Mouse (Mus musculus) erythroblast, adult 5-6 weeks (primary cell): ENCODE results near the gene Rgs11. TPM values are rescaled to one million over a fixed set of nuclear protein-coding genes. Genes with fewer than 3 reads are reported as not detected.
A peak's percentile ranks its signal among the peaks of the same experiment; 100 is the strongest.

Source experiments
- ATAC-seq: replicated peaks from 2 replicates; pipeline ENCODE4 v1.8.0; 2016; ENCODE audit warnings: moderate number of reproducible peaks, mild to moderate bottlenecking, moderate TSS enrichment, inconsistent platforms; ENCODE audit not compliant: poor library complexity, low FRiP score, severe bottlenecking
- total RNA-seq, 2 experiments: library from RNA; stranded (forward) in 1 of 2; stranded (reverse) in 1 of 2; fragments of 150-400 nt in 1 of 2; fragments of 200-764, 138-1000 nt in 1 of 2; gene quantifications; 2 replicates each; pipeline versions ENCODE4 v1.2.3 to v1.2.4; 2015 to 2017; ENCODE audit warnings: low replicate concordance in 2 of 2

Rgs11 gene
- total RNA-seq, 2 experiments from 2014 or later, result not detected

DNA sequence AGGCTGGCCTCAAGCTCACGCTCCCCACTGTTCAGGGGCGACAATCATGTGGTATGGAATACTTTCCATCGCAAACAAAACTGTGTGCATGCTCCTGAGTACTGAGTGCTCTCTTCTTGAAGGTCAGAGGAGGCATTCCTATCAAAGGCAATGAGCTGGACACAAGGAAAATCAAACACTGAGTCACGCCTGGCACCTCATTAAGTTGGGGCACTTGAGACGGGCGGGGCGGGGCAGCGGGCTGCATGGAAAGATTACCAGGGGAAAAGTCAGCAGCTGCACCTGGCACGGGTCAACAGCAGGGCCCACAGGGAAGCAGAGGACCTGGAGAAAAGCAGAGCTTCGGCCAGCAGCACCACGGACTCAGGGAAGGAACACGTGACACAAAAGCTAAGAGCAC lies 22.4 kb downstream of the Rgs11 start:
- no peak for ATAC-seq

DNA sequence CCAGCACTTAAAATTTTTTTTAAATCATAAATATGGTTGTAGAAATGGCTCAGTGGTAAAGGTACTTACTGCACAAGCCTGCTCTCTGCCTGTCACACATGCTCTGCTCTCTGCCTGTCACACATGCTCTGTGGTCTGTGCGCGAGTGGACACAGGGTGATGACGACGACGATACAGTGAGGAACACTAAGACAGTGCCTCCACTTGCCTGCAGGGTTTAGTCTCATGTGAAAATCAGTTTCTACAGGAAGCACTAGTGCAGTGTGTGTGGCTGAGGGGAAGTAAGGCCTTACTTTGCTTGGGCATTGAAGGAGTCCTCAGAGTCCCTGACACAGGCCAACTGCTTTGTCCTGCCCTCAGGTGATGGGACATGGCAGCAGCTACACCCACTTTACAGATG lies 27.0 kb downstream of the Rgs11 start:
- ATAC-seq, result no peak

DNA sequence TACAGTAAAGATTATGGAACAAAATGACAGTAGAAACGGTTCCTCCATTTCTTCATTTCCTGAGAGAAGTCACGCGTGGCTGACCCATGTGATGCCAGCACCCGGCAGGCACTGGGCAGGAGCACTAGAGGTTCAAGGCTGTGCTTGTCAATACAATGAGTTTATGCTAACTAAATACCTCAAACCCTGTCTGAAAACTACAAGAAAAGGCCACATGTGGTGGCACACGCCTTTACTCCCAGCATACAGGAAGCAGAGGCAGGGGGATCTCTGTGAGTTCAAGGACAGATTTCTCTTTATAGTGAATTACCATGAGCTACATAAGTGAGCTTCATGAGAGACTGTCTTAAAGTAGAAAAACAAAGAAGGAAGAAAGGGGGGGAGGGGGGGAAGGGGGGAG lies 28.4 kb downstream of the Rgs11 start:
- ATAC-seq, result no peak

DNA sequence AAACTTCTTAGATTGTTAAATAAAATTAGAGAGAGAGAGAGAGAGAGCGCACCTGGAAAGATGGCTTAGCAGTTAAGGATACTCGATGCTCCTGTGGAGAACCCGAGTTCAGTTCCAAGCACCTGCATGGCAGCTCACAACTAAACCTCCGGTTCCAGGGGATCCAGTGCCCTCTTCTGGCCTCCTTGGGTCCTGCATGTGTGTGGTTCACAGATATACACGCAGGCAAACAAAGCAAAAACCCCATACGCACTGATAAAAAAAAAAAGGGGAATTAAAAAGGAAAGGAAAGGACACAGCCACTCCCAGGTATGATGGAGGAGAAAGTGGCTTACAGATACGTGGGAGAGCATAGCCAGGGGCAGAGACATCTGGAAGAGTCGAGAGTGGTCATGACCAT lies 30.1 kb downstream of the Rgs11 start:
- 0 out of 2 replicates have a peak, but pooled peaks have one; percentile 58 for ATAC-seq

DNA sequence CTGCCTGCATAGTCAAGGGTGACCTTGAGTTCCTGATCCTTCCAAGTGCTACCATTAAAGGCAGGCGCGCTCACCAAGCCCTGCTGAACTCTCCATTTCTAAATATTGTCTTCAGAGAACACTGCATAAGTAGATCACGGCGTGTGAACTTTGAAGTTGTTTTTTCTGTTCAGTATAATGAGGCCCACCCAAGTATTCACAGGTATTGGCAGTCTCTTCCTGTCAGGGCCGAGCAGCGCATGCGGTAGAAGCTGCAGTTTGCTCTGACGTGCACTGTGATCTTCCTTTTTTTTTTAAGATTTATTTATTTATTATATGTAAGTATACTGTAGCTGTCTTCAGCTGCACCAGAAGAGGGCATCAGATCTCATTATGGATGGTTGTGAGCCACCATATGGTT lies 31.6 kb downstream of the Rgs11 start:
- no peak for ATAC-seq

DNA sequence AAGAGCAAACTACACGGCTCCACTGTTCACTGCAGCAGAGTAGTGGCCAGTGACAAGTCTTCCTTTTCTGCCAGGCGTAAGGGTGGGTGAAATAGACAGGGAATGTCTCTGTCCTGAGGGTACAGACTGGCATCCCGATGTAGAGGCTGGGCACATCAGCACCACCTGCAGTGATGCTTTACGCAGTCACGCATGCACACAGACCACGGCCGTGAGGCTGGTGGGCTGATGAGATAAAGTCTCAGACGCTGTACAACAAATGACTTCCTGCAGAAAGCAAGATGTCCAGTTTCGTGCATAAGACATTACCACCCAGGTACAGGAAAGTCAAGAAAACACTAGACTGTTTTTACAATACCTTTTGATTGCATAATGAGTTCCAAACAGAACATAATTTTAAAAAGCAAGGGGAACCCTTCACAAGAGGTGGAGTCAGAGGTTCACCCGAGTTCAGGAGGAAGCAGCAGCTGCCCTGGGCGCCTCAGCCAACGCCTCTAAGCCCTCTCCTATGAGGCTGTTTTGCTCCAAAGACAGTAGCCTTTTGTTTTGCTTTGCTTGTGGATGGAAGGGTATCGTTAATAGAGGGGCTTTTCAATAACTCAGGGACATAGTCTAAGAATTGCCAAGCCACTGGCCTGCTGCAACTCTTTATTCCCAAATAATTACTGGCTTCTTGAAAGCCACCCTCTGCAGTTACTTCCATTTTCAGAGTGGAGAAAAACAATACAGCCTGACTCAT lies 32.5 kb downstream of the Rgs11 start:
- no peak for ATAC-seq

DNA sequence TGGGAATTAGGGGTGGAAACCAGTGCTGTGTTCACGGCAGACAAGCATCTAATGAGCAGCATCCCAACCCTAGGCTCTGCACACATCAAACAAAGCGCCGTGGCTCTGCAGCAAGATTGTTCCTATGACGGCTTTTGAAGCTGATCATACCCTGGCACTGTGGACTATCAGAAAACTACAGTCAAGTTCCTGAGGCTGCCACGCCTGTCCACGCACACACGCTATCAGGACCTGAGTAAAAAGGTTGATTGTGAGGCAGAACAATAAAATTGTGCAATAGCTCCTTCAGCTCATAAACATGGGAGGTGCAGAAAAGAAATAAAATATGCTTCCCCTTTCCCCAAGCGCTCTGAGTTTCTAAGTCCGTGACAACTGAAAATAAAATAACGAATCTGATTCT lies 34.9 kb downstream of the Rgs11 start:
- no peak for ATAC-seq

DNA sequence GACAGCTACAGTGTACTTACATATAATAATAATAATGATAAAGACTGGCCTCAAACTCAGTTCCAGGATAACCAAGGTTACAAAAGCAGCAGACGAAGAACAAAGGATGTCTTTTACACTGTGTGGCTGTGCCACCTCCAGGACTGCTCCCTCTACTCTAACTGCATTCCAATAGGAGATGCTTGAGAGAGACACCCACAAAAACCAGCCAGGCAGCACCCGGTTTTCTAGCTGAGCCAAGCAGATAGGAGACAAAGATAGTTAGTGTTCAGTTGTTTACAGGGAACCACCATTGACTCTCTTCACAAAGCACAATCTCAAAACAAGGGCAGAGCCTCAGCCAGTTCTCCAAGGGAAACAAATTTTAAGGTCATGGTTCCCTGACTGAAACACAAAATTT lies 36.8 kb downstream of the Rgs11 start:
- no peak for ATAC-seq

DNA sequence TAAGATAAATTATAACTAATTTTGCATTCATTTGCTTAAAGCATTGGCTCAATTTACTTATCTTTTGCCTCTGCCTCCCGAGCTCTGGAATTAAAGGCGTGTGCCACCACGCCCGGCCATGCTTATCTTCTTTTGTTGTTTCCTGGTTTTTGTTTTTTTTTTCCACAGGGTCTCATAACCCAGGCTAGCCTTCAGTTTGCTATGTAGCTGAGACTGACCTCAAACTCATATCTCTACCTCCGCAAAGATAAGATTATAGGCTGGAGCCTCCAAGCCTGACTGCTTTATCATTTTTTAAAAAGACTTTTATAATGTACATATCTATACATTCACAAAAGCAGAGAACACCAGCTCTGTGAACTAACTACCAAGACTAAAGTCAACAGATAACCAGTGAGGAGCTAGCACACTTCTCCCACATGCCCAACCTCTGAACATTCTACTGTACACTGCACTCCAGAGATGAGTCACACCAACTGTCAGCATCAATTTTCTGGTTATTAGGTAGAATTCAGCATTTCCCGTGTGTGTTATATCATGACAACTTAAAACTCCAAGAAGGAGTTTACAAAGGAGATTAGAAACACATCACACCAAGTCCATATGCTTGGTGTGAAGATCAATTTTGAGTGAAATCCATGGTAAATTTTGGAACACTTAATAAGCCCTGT lies 37.5 kb downstream of the Rgs11 start:
- ATAC-seq, result no peak

DNA sequence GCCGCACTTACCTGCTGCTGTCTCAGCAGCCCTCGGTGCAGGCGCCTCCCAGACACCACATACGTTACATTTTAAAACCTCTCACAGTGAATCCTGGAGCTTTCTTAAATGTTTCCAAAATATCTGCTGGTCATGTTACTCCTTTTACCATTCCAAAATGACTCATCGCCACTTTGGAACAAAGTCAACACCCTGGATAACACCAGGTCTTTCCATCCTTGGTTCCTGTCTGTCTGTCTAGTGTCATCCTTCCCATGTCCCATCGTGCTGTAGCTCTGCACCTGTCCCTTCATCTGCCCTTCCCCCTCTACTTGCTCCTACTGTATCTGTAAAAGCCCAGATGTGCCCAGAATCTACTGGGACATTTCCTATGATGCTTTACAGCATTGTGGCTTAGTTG lies 38.2 kb downstream of the Rgs11 start:
- no peak for ATAC-seq

DNA sequence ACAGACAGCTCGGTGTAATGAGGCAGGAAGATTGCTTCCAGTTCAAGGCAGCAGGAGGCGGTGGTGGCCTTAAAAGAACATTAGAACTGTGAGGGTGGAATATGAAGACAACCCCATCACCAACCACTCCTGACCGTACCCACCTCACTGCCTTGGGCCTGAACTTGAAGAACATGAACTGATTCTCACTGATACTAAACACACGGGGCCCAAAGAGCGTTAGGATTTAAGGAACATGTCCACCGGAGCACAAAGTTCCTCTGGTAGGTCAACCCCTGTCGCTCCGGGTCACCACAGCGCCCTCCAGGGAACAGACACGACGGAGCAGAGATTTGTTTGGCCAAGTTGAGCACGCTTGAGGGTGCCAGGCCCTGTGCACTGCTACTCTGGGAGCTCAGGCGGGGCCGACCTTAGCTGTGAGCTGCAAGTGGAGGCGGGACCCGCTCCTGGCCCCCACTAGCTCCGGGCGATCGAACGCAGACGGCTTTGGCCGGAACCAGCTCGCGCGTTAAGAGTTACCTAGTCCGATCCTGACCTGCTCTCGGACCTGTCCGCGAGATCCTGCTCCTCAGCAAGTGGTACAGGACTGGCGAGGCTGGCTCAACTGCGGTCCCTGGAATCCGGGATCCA lies 40.8 kb downstream of the Rgs11 start:
- peak; percentile 61 for ATAC-seq

DNA sequence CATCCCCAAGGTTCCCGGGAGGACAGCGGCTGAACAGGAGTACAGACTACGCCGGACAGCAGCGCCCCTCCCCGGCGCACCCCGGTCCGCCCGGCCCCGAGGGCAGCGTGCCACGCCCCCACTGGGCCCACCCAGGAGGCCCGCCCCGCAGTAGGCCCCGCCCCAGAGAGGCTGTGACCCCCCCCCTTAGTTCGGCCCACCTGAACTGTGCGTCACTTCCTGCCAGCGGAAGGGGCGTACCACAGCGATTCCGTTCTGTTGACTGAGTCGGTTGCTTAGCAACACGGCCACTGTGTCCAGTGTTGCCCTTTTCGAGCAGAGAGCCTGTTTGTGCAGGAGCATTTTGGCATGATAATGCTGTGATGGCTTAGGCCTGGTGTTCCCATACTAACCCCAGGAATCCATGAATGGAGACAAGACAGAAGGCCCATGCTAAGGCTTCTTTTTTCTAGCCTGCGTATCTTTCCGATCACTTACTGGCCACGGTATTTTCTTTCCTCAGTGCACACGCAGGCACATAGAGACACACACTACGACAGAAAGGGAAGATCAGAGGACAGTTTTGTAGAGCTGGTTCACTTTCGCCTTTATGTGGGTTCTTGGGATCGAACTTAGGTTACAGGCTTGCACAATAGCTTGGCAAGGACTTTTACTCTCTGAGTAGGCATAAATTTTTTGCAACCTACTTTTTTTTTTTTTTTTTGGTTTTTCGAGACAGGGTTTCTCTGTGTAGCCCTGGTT lies 41.5 kb downstream of the Rgs11 start, which contains the start of gene Fam234a:
Gene Fam234a (minus strand): TSS at position 142 of the 741 bp plus-strand sequence.
- ATAC-seq, result peak; percentile 91

DNA sequence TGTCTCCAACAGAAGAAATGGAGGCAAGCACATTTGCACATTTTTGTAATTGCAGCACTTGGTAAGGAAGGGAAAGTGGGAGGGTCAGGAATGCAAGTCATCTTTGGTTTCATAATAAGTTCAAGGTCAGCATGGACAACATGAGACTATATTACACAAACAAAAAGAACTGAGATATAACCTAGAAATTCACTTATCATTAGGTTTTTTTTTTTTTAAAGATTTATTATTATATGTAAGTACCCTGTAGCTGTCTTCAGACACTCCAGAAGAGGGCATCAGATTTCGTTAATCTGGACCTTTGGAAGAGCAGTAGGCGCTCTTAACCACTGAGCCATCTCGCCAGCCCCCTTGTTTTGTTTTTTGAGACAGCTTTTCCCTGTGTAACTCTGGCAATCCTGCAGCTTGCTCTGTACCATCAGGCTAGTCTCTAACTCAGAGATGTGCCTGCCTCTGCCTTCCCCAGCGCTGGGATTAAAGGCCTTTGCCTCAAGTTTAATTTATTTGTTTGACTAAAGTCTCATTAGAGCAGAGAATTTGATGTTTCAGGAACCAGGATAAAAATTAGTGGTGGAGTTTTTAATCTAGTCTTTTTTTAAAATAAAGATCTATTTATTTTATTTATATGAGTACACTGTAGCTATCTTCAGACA lies 49.3 kb downstream of the Rgs11 start:
- no peak for ATAC-seq

DNA sequence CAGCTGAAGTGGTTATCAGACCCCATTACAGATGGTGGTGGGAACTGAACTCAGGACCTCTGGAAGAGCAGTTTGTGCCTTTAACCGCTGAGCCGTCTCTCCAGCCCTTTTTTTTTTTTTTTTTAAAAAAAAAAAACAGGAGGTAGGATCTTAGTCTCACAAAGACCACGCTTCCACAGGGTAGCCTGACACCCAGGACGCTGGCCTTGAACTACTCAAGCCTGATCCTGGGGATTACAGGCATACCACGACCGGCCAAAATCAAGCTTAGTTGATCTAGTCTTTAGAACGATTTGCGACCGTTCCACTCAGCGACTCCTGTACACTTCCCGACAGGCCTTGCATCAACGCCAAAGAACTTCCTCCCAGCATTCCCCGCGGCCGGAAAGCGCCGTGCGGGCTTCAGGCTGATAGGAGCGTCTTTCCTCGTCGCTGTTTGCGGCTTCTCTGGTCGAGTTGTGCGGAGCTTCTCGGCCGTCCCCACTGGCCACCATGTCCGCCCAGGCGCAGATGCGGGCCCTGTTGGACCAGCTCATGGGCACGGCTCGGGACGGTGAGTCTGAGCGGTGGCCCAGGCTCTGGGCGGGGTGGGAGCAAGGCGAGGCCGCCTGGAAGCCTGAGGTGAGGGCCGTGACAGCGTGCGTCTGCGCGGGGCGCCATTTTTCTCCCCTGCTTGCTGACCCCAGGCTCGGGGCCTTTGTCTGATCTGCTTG lies 49.9 kb downstream of the Rgs11 start, which contains the start of gene Luc7l:
Gene Luc7l (plus strand): TSS at position 358 of the 713 bp plus-strand sequence.
- peak; percentile 98 for ATAC-seq

DNA sequence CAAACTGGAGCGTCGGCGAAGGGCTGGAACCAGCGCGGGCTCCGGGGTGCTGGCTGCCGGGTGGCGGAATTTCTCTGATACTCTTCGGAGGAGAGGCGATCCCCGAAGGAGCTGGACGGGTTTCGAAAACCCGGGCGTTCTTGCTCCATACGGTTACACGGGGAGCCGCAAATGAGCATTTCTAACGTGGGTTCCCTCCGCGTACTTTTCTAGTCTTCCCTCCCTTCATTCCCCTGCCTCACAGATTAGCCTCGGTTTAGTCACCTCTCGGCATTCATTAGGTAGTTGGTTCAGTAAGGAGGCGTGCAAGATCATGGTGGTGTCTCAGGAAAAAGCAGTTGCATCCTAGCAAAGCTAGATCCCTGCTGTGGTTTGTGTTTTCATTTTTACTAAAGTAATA lies 50.6 kb downstream of the Rgs11 start:
- ATAC-seq, result peak; percentile 39; the same call in 1 of the 2 replicates

DNA sequence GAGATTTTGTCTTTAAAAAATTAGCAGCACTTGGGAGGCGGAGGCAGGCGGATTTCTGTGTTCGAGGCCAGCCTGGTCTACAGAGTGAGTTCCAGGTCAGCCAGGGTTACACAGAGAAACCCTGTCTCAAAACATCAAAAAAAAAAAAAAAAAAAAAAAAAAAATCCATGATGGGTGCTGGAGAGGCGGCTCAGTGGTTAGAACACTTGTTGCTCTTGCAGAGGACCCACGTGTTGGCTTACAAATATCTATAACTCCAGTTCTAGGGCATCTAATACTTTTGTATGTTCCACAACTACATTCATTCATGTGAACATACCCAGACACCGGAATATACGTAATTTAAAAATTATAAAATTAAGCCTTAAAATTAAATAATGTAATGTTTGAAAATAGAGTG lies 52.6 kb downstream of the Rgs11 start:
- no peak for ATAC-seq
